Mouse (Mus musculus): ENCODE results near the gene Gm20547. TPM values are rescaled to one million over a fixed set of nuclear protein-coding genes. Genes with fewer than 3 reads are reported as not detected.
A peak's percentile ranks its signal among the peaks of the same experiment; 100 is the strongest.

The Gm20547 gene
- total and polyA plus RNA-seq, 3 experiments: 0.03 TPM; not detected in 2

GRCm38 (mm10) chr17:34899053-34899889, 17.4 kb upstream of the Gm20547 start (continued):
- TF ChIP-seq ELF1 (IDR thresholded peaks at IDR 0.05; ENCODE audit: low read depth, low read length) (no peak), RCOR1 (IDR thresholded peaks at IDR 0.05; ENCODE audit: low read depth, low read length) (no peak), MAFK (IDR thresholded peaks at IDR 0.05; ENCODE audit: borderline replicate concordance, low read depth, low read length) (no peak), MYB (IDR thresholded peaks at IDR 0.05; ENCODE audit: low read depth, low read length) (no peak)

GRCm38 (mm10) chr17:34898706-34899052, 16.8 kb upstream of the Gm20547 start:
- peaks cover 0 to 20% of the 10 kb centered on the region in 2 experiments; a peak in 3 of 4 replicates for H3K4me1 ChIP-seq (ENCODE audit: control insufficient read depth in 1 of 2, insufficient read depth in 2 of 2, low read length in 2 of 2)
- TF ChIP-seq ZMIZ1 (IDR thresholded peaks at IDR 0.05; ENCODE audit: low read depth, low read length) (0 out of 2 replicates have a peak, but pooled peaks have one; percentile 29), MAFK (IDR thresholded peaks at IDR 0.05; ENCODE audit: borderline replicate concordance, low read depth, low read length) (no peak)
- H3K9me3 ChIP-seq (replicated peaks; ENCODE audit: insufficient read depth, low read length): no peaks in the 10 kb centered on the region
- peak overlapping the region; percentile 75 to 88; a peak in 3 of 4 replicates for H3K4me3 ChIP-seq (ENCODE audit: control insufficient read depth in 1 of 2, insufficient read depth in 1 of 2, low read depth in 2 of 2, low read length in 2 of 2)
- no peaks in the 10 kb centered on the region for H3K27me3 ChIP-seq (ENCODE audit: control insufficient read depth in 1 of 2, insufficient read depth in 2 of 2, low read length in 2 of 2)
- peaks cover 34% of the 10 kb centered on the region for H3K79me2 ChIP-seq (ENCODE audit: control insufficient read depth, insufficient read depth, low read length, poor library complexity)
- H3K9ac ChIP-seq (ENCODE audit: control insufficient read depth, low read depth, low read length, poor library complexity, severe bottlenecking): peak overlapping the region; percentile 86
- peaks cover 2 to 16% of the 10 kb centered on the region in 2 experiments; a peak in 3 of 4 replicates for H3K36me3 ChIP-seq (ENCODE audit: control insufficient read depth in 1 of 2, insufficient read depth in 2 of 2, low read length in 2 of 2)
- peak overlapping the region; percentile 90; the same call in 1 of the 2 replicates for H3K27ac ChIP-seq (ENCODE audit: control insufficient read depth, low read depth, low read length)
- peak; percentile 36 for DNase-seq (ENCODE audit: low read depth, low spot score)

GRCm38 (mm10) chr17:34898160-34898586, 16.3 kb upstream of the Gm20547 start, which contains the start of the genes C2 and Ehmt2:
TSS of gene C2 (minus strand) at chr17:34898265.
TSS of gene Ehmt2 (plus strand) at chr17:34898469.
- H3K79me2 ChIP-seq (ENCODE audit: control insufficient read depth, insufficient read depth, low read length, poor library complexity): peaks cover 34% of the 10 kb centered on the region
- H3K27ac ChIP-seq (ENCODE audit: control insufficient read depth, low read depth, low read length): peak within 1 kb of the TSS; percentile 90
- H3K36me3 ChIP-seq (ENCODE audit: control insufficient read depth in 1 of 2, insufficient read depth in 2 of 2, low read length in 2 of 2): peaks cover 2 to 17% of the 10 kb centered on the region in 2 experiments; a peak in 3 of 4 replicates
- H3K9me3 ChIP-seq (replicated peaks; ENCODE audit: insufficient read depth, low read length): no peaks in the 10 kb centered on the region
- H3K27me3 ChIP-seq (ENCODE audit: control insufficient read depth in 1 of 2, insufficient read depth in 2 of 2, low read length in 2 of 2): no peaks in the 10 kb centered on the region
- peaks cover 0 to 21% of the 10 kb centered on the region in 2 experiments; a peak in 3 of 4 replicates for H3K4me1 ChIP-seq (ENCODE audit: control insufficient read depth in 1 of 2, insufficient read depth in 2 of 2, low read length in 2 of 2)
- peak within 1 kb of the TSS; percentile 86 for H3K9ac ChIP-seq (ENCODE audit: control insufficient read depth, low read depth, low read length, poor library complexity, severe bottlenecking)
- peak within 1 kb of the TSS; percentile 75 to 88 for H3K4me3 ChIP-seq (ENCODE audit: control insufficient read depth in 1 of 2, insufficient read depth in 1 of 2, low read depth in 2 of 2, low read length in 2 of 2)
- DNase-seq (ENCODE audit: low read depth, low spot score): peak; percentile 83
- no peak for TF ChIP-seq BHLHE40 (IDR thresholded peaks at IDR 0.05; ENCODE audit: borderline replicate concordance, low read depth, low read length)
- TF ChIP-seq KAT2A (conservative IDR thresholded peaks at IDR 0.05; ENCODE audit: low read depth, low read length): peak; percentile 42; the same call in 1 of the 2 replicates
- no peak for TF ChIP-seq ZNF384 (IDR thresholded peaks at IDR 0.05; ENCODE audit: low read depth, low read length)
- no peak for TF ChIP-seq CTCF (IDR thresholded peaks at IDR 0.05 in 2 of 3, conservative IDR thresholded peaks at IDR 0.05 in 1 of 3; ENCODE audit: control insufficient read depth in 1 of 3, insufficient read depth in 1 of 3, low read depth in 2 of 3, low read length in 3 of 3, poor library complexity in 1 of 3, severe bottlenecking in 1 of 3)
- peak; percentile 48; the same call in 1 of the 2 replicates for TF ChIP-seq NRF1 (IDR thresholded peaks at IDR 0.05; ENCODE audit: insufficient read depth, low read depth, low read length, poor library complexity, severe bottlenecking)
- TF ChIP-seq JUND (IDR thresholded peaks at IDR 0.05; ENCODE audit: low read depth, low read length): no peak
- no peak for TF ChIP-seq MAFK (IDR thresholded peaks at IDR 0.05; ENCODE audit: borderline replicate concordance, low read depth, low read length)
- no peak for TF ChIP-seq MEF2A (IDR thresholded peaks at IDR 0.05; ENCODE audit: extremely low read depth, insufficient replicate concordance, low read depth, low read length, poor library complexity, severe bottlenecking)
- no peak for TF ChIP-seq GATA1 (IDR thresholded peaks at IDR 0.05; ENCODE audit: low read depth, low read length)
- no peak for TF ChIP-seq ZKSCAN1 (IDR thresholded peaks at IDR 0.05; ENCODE audit: low read depth, low read length)
- TF ChIP-seq SIN3A (IDR thresholded peaks at IDR 0.05; ENCODE audit: low read length): peak; percentile 85
- no peak for TF ChIP-seq GABPA (IDR thresholded peaks at IDR 0.05; ENCODE audit: low read depth, low read length)
- TF ChIP-seq E2F4 (IDR thresholded peaks at IDR 0.05; ENCODE audit: borderline replicate concordance, low read depth, low read length): no peak
- TF ChIP-seq MYC (IDR thresholded peaks at IDR 0.05; ENCODE audit: low read depth, low read length): peak; percentile 96
- no peak for TF ChIP-seq TBP (IDR thresholded peaks at IDR 0.05; ENCODE audit: low read depth, low read length)
- TF ChIP-seq MYB (IDR thresholded peaks at IDR 0.05; ENCODE audit: low read depth, low read length): no peak
- no peak for TF ChIP-seq ZMIZ1 (IDR thresholded peaks at IDR 0.05; ENCODE audit: low read depth, low read length)
- TF ChIP-seq POLR2AphosphoS2 (IDR thresholded peaks at IDR 0.05; ENCODE audit: low read length): peak; percentile 17; the same call in 1 of the 2 replicates
- TF ChIP-seq CHD1 (IDR thresholded peaks at IDR 0.05; ENCODE audit: low read depth, low read length): no peak
- no peak for TF ChIP-seq EP300 (IDR thresholded peaks at IDR 0.05; ENCODE audit: low read depth in 1 of 2, low read length in 2 of 2)
- TF ChIP-seq USF2 (IDR thresholded peaks at IDR 0.05; ENCODE audit: borderline replicate concordance in 1 of 2, insufficient read depth in 1 of 2, low read depth in 1 of 2, low read length in 2 of 2): peak in 1 of 2 experiments; percentile 67; a peak in 3 of 4 replicates
- TF ChIP-seq NELFE (IDR thresholded peaks at IDR 0.05; ENCODE audit: low read depth, low read length): peak; percentile 78
- TF ChIP-seq TAL1 (IDR thresholded peaks at IDR 0.05; ENCODE audit: low read length): no peak
- peak; percentile 98 for TF ChIP-seq MXI1 (IDR thresholded peaks at IDR 0.05; ENCODE audit: low read depth, low read length)

Measured in MEL (cell line).